Mouse (Mus musculus): ENCODE measurements around the gene 6330409D20Rik. TPM values are rescaled to one million over a fixed set of nuclear protein-coding genes. Genes with fewer than 3 reads are reported as not detected.
A peak's percentile ranks its signal among the peaks of the same experiment; 100 is the strongest.

Gene 6330409D20Rik
- polyA plus RNA-seq, 1 experiment, result 3.2 TPM

DNA sequence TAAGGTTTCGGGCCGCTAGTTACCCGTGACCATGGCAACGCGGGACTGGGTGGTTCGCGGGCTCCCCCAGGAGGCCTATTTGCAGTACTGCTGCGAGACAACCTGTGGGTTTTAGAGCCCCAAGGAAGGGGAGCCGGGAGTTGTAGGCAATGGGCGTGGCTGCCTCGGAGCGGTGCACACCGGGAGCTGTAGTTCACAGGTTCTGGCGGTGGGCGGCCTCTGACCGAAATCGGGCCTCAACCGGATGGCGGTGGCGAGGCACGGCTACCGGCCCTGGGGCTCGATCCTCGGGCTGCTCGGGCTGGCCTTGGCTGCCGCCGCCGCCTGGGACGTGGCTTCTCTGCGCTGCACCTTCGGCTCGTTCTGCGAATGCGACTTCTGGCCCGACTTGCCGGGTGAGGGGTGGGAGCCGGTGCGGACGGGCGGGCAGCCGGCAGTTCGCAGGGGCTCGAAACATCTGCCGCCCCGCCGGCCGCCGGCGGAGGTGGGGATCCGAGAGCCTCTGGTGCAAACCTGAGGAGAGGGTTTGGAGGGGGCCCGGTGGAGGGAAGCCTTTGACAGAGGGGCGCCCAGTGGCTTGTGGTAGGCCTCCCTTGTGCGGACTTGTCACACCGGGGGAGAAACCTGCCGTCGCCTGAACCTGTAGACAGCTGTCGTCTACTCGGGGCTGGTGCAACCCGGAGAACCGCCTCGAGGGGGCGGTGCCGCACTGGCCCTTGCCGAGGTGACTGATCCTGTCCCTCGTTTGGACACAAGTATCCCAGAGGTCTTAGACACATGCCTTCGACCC, 16.4 kb upstream of the 6330409D20Rik start, which contains the start of gene Tor2a:
Gene Tor2a, plus strand, starts transcription at position 179 of the 790 bp plus-strand sequence.
- DNase-seq (ENCODE audit: extremely low spot score in 1 of 2, low spot score in 1 of 2), result peak; percentile 97 to 99

DNA sequence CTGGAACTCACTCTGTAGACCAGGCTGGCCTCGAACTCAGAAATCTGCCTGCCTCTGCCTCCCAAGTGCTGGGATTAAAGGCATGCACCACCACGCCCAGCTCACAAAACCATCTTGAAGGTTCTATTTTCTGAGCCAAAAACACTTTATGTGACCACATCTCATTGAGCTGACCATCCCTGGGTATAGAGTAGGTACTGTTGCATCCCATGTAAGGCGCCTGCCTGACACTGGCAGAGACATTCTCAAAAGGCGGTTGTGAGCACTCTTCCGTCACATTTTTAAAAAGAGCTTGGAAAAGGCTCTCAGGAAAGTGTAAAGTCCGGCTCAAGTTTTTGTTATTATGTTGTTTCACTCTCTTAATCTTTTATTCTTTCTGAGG, 15.8 kb upstream of the 6330409D20Rik start:
- no peak for DNase-seq (ENCODE audit: extremely low spot score in 1 of 2, low spot score in 1 of 2)

DNA sequence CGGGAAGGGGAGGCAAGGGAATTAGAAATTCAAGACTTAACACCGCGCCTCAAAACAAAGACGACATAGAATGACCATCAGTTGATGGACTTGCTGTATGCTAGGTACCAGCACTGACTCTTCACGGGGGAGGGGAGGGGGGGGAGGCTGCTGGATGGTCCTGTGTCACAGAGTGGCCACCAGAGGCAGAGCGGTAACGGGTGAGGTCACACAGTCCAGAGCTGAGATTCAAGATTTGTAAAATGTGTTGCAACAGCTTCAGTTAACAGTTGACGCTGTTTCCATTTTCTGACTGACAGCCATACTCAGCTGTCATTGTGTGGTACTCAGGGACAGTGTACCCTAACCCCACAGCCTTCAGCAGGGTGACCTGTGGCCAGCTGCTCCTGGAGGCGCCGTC, 11.4 kb upstream of the 6330409D20Rik start:
- no peak for DNase-seq (ENCODE audit: extremely low spot score in 1 of 2, low spot score in 1 of 2)

DNA sequence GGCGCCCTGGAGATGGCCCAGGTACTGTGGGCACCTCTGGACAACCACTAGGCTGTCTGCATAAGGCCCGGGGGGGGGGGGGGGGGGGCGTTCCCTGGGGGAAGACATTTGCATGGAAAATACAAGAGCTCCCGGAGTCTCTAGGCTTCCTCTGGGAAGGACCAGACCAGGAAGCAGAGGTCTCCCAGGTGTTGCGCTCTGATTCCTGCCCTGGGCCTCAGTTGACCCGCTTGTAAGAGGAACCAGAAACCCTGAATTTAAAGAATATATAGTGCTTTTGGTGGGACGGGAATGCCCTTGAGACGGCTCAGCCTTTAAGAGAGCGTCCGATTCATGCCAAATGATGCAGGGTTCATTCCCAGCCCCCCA, 10.8 kb upstream of the 6330409D20Rik start:
- DNase-seq (ENCODE audit: extremely low spot score in 1 of 2, low spot score in 1 of 2), result no peak

DNA sequence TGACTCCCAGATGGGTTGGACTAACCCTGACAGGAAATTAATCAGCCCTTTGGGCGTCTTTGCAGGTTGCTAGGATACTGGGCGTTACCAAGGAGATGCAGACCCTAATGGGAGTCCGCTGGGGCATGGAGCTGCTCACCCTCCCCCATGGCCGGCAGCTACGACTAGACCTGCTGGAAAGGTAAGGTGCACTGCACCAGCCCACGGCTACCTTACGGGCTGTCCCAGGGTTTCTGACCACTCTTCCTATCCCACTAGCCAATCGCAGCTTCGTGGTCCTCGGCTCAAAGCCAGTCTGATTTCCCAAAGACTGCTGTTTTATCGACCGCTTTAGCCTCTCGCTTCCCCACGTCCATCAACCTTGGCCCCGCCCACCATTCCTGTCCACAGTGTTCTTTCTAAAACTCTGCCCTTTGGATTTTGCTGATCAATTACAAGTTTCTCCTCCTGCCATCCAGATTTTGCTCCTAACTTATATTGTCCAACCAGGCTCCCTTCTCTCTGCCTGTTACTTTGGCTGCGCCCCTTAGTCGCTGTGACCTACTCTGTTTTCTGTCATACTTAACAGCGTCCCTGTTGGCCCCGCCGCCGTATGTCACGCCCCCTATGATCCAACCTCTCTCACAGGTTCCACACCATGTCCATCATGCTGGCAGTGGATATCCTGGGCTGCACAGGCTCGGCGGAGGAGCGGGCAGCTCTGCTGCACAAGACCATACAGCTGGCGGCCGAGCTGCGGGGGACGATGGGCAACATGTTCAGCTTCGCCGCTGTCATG, 10.3 kb upstream of the 6330409D20Rik start:
- DNase-seq (ENCODE audit: extremely low spot score in 1 of 2, low spot score in 1 of 2), result no peak

DNA sequence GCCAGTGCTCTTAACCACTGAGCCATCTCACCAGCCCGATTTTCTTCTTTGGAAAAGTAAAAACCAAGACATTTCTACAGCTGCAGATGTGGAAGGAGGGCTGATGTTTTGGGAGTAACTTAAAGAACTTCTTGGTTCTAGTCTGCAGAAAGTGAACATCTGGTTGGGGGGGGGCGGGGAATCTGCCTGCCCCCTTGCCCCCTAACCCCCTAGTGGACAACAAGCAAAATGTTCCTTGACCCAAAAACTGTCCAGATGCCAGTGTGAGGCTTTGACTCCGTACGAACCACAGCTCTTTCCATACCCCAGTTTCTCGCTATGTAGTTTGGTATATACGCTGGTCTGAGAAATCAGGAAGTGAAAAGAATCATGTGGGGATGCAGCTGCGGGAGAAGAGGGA, 9.4 kb upstream of the 6330409D20Rik start:
- no peak for DNase-seq (ENCODE audit: extremely low spot score in 1 of 2, low spot score in 1 of 2)

DNA sequence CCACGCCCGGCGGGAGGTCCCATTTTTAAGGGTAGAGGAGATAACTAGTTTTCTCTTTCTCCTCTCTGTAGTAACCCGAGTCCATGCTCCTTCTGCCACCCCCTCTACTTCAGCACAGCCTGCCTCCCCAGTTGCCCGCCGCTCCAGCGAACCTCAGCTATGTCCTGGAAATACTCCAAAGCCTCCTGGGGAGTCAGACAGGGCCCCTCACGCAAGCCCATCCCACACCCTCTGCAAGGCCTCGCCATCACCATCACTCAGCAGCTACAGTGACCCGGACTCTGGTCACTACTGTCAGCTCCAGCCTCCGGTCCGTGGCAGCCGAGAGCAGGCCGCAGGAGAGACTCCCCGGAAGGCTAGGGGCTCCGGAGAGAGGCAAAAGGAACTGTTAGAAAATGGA, 8.3 kb upstream of the 6330409D20Rik start:
- no peak for DNase-seq (ENCODE audit: extremely low spot score in 1 of 2, low spot score in 1 of 2)

DNA sequence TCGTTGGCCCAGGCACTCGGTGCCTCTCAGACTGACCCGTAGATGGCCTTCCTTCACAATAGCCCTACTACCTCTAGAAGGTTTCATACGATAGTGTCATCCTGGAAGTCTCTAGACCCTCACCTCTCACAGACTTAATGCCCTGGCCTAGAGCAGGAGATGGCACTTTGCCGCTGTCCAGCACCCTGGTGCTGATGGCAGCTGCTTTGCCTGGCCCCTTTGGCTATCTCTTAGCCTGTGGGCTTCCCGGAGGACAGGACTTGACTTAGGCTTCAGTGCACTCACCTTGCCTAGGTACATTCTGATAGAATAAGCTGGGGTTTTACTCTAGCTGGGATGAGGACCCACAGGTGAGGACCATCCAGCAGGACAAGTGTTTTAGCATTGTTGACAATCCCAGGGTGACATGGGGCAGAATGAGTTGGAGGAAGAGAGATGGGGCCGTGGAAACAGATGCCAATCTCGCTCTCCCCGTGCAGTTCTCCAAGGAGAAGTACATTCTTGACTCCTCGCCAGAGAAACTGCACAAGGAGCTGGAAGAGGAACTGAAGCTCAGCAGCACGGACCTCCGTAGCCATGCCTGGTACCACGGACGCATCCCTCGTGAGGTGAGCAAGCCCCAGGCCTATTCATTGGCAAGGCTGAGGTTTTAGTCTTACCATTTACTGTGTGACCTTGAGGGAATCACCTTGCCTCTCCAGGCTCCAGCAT, 3.6 kb upstream of the 6330409D20Rik start:
- no peak for DNase-seq (ENCODE audit: extremely low spot score in 1 of 2, low spot score in 1 of 2)

DNA sequence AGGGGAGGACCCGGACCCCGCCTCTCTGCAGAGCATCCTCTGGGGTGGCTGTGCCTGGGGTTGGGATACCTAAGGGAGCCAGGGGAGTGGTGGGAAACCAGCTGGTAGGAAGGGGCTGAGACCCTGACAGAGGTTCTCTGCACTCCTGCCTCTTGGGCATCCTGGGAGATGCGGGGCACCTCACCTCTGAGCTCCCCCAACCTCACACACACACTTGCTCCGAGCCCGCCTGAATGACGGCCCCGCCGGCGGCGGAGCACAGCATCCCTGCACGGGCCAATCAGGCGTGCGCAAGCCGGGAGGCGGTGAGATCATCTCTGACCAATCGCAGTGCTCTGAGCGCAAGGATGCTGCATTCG, 1.3 kb upstream of the 6330409D20Rik start:
- peak; percentile 79 to 89 for DNase-seq (ENCODE audit: extremely low spot score in 1 of 2, low spot score in 1 of 2)

DNA sequence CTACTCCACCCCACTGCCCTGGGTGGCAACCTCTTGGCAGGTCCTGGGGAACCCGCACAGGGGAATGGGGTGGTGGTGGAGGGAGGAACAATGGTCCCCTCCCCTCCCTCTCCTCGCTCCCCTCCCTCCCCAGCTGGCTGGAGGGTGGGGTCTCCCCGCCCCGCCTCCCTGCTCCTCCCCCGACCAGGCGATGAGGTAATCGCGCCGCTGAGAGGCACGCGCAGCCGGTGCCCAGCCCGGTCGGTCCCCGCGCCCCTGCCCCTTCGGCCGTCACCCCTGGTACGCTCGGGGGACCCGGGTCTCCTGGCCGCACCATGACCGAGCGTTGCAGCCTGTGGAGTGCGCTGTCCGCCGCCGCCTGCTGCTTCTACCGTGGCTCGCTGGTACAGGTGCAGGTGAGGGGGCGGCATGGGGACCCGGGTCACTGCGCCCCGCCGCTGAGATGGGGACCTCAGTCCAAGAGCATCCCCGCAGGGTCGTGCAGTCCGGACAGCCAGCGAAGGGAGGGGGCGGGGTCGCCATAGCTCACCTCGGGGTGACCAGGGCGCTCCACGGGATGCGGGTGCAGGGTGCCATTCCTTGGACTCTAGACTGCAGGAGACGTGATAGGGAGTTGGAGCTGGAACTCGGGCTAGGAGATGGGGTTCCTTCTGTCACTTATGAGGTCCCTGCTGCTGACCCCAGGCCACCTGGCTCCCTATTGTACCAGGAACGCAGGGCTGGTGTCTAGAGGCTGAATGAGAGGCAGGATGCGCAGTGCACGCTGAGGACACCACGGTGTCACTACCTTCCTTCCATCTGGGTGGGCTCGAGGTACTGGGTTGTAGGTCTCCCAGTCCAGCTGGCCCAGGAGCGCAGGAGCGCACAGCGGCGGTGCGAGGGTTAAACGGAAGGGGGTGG, 707 bp upstream of the 6330409D20Rik start:
- DNase-seq (ENCODE audit: extremely low spot score in 1 of 2, low spot score in 1 of 2), result peak in 1 of 2 experiments; percentile 62

DNA sequence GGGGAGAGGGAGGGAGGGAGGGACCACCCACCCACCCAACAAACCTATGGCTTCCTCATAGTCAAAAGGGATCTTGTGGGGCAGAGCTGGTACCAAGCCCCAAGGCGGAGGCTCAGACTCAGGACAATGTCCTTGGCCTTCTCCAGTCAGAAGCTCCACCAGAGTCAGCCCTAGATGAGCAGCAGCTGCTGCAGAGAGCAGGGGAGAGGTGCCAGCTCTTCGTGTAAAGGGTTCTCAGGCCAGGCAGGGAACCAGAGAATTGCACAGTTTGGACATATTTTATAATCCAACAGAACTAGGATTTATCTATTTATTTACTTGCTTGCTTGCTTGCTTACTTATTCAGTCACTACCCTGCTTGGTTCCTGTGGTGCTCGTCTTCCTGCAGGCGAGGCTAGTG, 1.5 kb downstream of the 6330409D20Rik start:
- DNase-seq (ENCODE audit: extremely low spot score in 1 of 2, low spot score in 1 of 2), result no peak

DNA sequence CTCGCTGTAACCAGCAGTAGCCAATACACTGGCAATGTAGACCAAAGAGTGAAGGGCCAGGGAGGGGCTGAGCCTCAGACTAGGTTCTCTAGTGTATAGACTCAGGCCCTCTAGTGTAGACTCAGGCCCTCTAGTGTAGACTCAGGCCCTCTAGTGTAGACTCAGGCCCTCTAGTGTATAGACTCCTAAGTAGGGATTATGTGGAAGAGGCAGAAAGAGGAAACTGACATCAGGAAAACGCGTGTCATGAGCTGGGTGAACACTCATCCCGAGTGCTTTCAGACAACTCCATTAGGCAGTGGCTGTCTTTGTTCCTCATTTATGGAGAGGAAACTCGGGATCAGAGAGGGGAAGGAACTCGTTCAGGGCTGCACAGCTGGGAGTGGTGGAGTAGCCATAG, 3.8 kb downstream of the 6330409D20Rik start:
- no peak for DNase-seq (ENCODE audit: extremely low spot score in 1 of 2, low spot score in 1 of 2)

DNA sequence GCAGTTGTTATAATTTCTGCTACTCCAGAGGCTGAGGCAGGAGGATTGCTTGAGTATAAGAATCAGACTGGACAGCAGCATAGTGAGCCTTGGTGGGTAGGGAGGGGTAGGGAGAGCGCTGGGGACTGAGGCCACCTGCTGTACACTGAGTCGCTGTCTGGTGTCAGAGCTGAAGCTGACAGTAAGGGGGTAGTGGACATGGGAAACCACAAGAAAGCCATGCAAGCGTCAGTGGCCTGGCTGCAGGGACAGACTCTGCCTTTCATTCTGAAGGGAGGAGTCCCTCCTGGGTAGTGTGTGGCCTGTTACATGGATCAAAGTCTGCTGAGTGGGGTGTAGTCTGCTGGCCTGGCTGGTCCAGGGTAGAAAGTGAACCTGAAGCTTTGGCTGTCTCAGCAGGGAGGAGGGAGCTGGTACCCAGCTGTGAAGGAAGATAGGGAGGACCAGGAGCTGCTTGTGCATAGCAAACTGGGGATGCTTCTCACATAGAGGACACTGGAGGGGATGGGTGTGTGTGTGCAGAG, 4.4 kb downstream of the 6330409D20Rik start:
- no peak for DNase-seq (ENCODE audit: extremely low spot score in 1 of 2, low spot score in 1 of 2)

DNA sequence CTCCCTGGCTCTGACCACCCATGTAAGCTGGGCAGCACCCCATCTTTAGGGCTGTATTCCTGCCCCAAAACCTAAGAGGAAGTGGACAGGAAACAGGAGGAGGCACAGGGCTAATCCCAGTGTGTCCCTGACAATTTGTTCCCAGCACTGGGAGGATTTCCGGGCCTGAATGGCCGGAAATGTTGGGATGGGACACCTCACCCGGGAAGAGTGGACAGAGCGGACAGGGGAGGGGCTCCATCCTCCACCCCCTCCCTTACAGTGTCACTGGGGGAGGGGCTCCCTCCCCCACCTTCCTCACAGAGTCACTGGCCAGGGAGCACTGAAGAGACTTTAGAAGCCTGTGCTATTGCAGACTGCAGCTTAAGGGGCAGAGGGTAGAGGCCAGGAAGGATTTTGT, 5.9 kb downstream of the 6330409D20Rik start:
- no peak for DNase-seq (ENCODE audit: extremely low spot score in 1 of 2, low spot score in 1 of 2)

DNA sequence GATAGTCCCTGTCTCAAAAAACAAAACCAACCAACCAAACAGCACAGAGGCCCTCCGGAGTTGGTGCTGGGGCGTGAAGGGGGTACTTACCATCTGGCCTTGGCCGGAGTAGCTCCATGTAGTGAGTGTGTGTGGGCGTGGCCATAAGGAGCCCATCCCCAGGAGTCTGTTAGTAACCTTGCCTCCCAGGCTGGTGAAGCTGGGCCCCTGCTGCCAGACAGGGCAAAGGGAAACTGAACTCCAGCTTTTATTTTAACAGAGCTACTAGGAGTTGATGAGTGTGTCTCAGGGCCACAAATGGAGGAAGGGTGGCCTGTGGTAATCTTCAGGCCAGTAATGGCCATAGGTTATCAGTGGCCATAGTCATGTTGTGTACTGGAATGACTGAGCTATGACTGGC, 6.3 kb downstream of the 6330409D20Rik start:
- no peak for DNase-seq (ENCODE audit: extremely low spot score in 1 of 2, low spot score in 1 of 2)

DNA sequence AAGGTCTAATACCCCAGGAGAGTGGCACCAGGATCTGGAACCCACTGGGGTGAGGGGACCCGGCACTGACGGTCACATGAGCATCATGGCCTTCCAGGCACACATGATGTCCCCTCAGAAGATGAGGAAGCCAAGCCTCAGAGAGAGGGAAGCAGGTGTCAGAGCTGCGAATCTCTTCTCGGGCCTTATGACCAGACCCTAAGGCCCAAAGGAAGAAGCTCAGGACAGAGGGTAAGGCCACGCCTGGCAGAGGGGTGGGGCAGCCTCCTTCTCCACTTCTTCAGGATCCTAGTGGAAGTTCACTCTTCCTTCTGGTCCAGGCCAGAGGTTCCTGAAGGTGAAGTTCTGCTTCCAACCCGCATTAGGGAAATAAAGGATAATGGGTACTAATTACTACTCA, 8.1 kb downstream of the 6330409D20Rik start:
- no peak for DNase-seq (ENCODE audit: extremely low spot score in 1 of 2, low spot score in 1 of 2)

DNA sequence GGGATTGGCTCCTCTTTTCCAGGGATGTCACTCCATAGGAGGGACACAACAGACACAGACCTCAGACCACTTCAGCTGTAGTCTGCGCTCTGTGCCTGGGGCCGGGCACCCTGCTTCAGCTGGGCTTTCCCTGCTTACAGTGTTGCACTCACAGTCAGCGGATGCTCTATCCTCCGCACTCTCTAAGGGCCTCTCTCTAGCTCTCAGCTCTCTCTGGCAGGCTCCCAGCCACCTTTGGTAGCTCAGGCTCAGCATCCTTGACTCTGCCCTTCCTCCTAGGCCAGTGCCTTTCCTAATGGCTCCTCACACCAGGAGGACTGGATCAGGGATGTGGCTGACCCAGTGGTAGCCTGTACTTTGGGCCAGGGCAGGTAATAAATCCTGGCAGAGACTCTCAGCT, 8.9 kb downstream of the 6330409D20Rik start:
- DNase-seq (ENCODE audit: extremely low spot score in 1 of 2, low spot score in 1 of 2), result no peak

DNA sequence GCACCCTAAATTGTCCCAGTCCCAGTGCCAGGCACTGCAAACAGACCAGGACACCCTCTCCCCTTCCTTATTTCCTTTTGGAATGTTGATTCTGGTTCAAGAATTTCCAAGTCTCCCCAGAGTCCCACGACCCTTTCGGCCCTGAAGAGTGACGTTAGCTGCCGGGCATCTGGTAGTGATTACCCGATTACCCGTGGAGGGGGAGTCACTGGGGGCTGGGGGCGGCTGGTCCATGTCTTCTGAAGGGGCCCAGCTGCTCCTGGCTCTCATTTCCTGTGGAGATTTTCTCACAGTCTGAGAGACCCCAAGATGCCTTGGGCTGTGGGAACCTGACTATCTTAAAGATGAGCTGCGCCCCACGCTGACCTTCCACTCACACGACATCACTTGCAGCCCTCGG, 10.0 kb downstream of the 6330409D20Rik start:
- no peak for DNase-seq (ENCODE audit: extremely low spot score in 1 of 2, low spot score in 1 of 2)

DNA sequence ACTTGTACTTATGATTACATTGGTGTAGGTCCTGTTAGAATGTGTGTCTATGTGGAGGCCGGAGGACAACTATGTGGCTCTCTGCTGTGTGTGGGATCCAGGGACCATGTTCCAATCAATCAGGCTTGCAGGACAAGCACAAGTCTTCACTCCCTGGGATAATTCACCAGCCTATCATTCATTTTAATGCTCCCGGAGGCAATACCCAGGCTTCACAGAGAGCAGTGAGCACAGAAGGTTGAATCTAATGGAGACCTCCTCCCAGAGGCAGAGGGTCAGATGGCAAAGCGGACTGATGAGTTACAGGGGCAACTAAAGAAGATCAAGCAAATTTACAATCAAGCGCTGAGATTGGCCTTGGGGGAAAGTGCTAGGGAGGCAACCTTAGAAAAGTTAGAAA, 11.3 kb downstream of the 6330409D20Rik start:
- no peak for DNase-seq (ENCODE audit: extremely low spot score in 1 of 2, low spot score in 1 of 2)

DNA sequence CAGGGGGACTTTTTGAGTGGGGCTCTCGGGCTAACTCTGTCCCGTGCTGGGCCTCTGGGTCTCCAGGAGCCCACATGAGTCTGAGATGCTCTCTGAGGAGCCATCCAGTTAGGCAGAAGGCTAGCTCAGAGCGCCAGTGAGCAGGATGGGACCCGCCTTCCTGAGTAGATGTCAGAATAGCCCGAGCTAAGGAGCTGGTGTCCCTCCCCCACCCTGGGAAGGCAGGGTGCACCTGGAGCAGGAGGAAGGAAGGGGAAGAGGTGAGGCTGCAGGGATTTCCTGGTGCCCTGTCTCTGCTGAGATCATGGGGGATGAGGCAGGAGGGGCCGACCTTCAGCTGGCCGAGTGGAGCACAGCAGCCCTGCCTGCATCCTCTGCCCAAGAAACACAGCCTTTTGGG, 12.4 kb downstream of the 6330409D20Rik start:
- DNase-seq (ENCODE audit: extremely low spot score in 1 of 2, low spot score in 1 of 2), result no peak

Measured in frontal cortex, adult 2 months (tissue).